Mouse (Mus musculus) lung, embryonic 15.5 days (tissue): ENCODE data around the gene Sik3. TPM values are rescaled to one million over a fixed set of nuclear protein-coding genes. Genes with fewer than 3 reads are reported as not detected.
"Not testable (repeated sequence)": the region's sequence is repeated elsewhere in the genome, so short reads cannot be mapped to it uniquely, and the experiment has no call there.

Experiments used
- ATAC-seq: fragments of 200-750 bp; cut with Nextera tagmentation; 2 replicates; pipeline ENCODE4 v1.8.0; 2017; ENCODE audit warnings: moderate number of reproducible peaks, borderline replicate concordance; ENCODE audit not compliant: low FRiP score, low TSS enrichment; ENCODE audit errors: extremely low read depth
- H3K27ac ChIP-seq: fragments of 300-500 bp; sonication (generic); 2 replicates; pipeline ENCODE4 v1.5.1; 2015; ENCODE audit warnings: moderate library complexity, mild to moderate bottlenecking, inconsistent platforms
- H3K27me3 ChIP-seq: fragments of 300-500 bp; sonication (generic); 2 replicates; pipeline ENCODE4 v1.6.1; 2015; ENCODE audit warnings: inconsistent platforms
- H3K36me3 ChIP-seq: fragments of 300-500 bp; sonication (generic); 2 replicates; pipeline ENCODE4 v1.6.1; 2015; ENCODE audit warnings: inconsistent platforms
- H3K4me1 ChIP-seq: fragments of 300-500 bp; sonication (generic); 2 replicates; pipeline ENCODE4 v1.6.1; 2015; ENCODE audit warnings: inconsistent platforms
- H3K4me2 ChIP-seq: fragments of 300-500 bp; sonication (generic); 2 replicates; pipeline ENCODE4 v1.6.1; 2015; ENCODE audit warnings: inconsistent platforms, mild to moderate bottlenecking, moderate library complexity
- H3K4me3 ChIP-seq: fragments of 300-500 bp; sonication (generic); 2 replicates; pipeline ENCODE4 v1.5.1; 2015; ENCODE audit warnings: mild to moderate bottlenecking, inconsistent platforms
- H3K9ac ChIP-seq: fragments of 300-500 bp; sonication (generic); 2 replicates; pipeline ENCODE4 v1.6.1; 2015; ENCODE audit warnings: inconsistent platforms
- H3K9me3 ChIP-seq: fragments of 300-500 bp; sonication (generic); 2 replicates; pipeline ENCODE4 v1.6.1; 2016; ENCODE audit warnings: inconsistent platforms
- WGBS: fragments of 180-500 bp; shearing (Covaris S2); methylation state at CpG from one replicate; pipeline ENCODE4 v1.1.7; 2015; 5-methylcytosine and 5-hydroxymethylcytosine counted together
- polyA plus RNA-seq: library from polyadenylated mRNA; unstranded; fragments of >200 nt; fragmentation: Nextera tagmentation; extraction: Ambion mirVana; gene quantifications from 2 replicates; pipeline ENCODE4 v1.2.1, GENCODE M21; 2015

Gene Sik3
- polyA plus RNA-seq, 1 experiment from 2014 or later = 12.8 TPM

- Histone ChIP-seq H3K4me1 (peaks cover 10% of the 10 kb centered on the region), H3K27me3 (no peaks in the 10 kb centered on the region), H3K36me3 (no peaks in the 10 kb centered on the region), H3K27ac (no peak overlapping the region), H3K4me3 (no peak overlapping the region), H3K9me3 (no peaks in the 10 kb centered on the region), H3K9ac (no peak overlapping the region), H3K4me2 (no peak overlapping the region)
- 65% methylated on average over 5 of the region's 5 CpGs for WGBS
- ATAC-seq = no peak
Observed at GRCm38 (mm10) chr9:46087461-46087860, 74.8 kb downstream of the Sik3 start.

GRCm38 (mm10) chr9:46088722-46089121 lies 76.1 kb downstream of the Sik3 start:
- Histone ChIP-seq H3K36me3 (no peaks in the 10 kb centered on the region), H3K4me2 (no peak overlapping the region), H3K27me3 (no peaks in the 10 kb centered on the region), H3K4me1 (0 out of 2 replicates have a peak, but pooled peaks cover 6% of the 10 kb centered on the region), H3K9ac (no peak overlapping the region), H3K9me3 (no peaks in the 10 kb centered on the region), H3K27ac (no peak overlapping the region), H3K4me3 (no peak overlapping the region)
- WGBS = 62% methylated on average over 10 of the region's 10 CpGs
- ATAC-seq = no peak

- Histone ChIP-seq H3K9ac (no peak overlapping the region), H3K27me3 (no peaks in the 10 kb centered on the region), H3K36me3 (no peaks in the 10 kb centered on the region), H3K27ac (no peak overlapping the region), H3K4me1 (0 out of 2 replicates have a peak, but pooled peaks cover 6% of the 10 kb centered on the region), H3K4me2 (no peak overlapping the region), H3K9me3 (no peaks in the 10 kb centered on the region), H3K4me3 (no peak overlapping the region)
- WGBS = 51% methylated on average over 4 of the region's 4 CpGs
- ATAC-seq = no peak
Observed at GRCm38 (mm10) chr9:46090066-46090465, 77.4 kb downstream of the Sik3 start.

DNA sequence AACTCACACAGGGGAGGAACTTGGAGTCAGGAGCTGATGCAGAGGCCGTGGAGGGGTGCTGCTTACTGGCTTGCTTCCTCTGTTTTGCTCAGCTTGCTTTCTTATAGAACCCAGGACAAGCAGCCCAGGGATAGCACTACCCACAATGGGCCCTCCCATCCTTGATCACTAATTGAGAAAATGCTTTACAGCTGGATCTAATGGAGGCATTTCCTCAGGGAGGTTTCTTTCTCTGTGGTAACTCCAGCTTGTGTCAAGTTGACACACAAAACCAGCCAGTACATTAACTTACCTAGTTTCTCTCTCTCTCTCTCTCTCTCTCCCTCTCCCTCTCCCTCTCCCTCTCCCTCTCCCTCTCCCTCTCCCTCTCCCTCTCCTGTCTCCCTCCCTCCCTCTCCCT lies 78.5 kb downstream of the Sik3 start:
- not testable (repeated sequence) for H3K9ac ChIP-seq, H3K27me3 ChIP-seq, H3K9me3 ChIP-seq, ATAC-seq, H3K4me1 ChIP-seq, H3K4me2 ChIP-seq, H3K4me3 ChIP-seq, H3K36me3 ChIP-seq, H3K27ac ChIP-seq
- WGBS = 57% methylated on average over 1 of the region's 1 CpGs

DNA sequence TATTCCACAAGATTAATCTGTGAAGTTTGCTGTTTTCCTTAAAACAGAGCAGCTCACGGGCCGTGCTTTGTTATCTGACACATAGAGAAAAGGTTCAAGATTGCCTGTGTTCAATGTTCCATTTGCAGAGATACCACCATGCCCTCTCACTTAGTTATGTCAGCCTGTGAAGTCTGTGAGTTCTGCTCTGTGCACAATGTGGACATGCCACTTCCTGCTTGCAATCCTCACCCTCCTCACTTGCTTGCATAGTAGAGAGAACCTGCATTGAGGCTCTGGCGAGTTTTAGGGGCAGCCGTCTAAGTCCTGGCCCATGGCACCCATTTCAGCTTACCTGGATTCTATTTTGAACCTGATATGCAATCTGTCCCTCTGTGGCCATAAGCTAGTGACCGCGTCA lies 80.0 kb downstream of the Sik3 start:
- no peak overlapping the region for H3K27ac ChIP-seq
- 84% methylated on average over 6 of the region's 6 CpGs for WGBS
- 0 out of 2 replicates have a peak, but pooled peaks cover 6% of the 10 kb centered on the region for H3K4me1 ChIP-seq
- no peak for ATAC-seq
- no peaks in the 10 kb centered on the region for H3K27me3 ChIP-seq
- no peak overlapping the region for H3K9ac ChIP-seq
- H3K36me3 ChIP-seq = no peaks in the 10 kb centered on the region
- no peak overlapping the region for H3K4me3 ChIP-seq
- H3K9me3 ChIP-seq = no peaks in the 10 kb centered on the region
- no peak overlapping the region for H3K4me2 ChIP-seq

- Histone ChIP-seq H3K4me2 (no peak overlapping the region), H3K27me3 (no peaks in the 10 kb centered on the region), H3K9ac (no peak overlapping the region), H3K27ac (no peak overlapping the region), H3K36me3 (no peaks in the 10 kb centered on the region), H3K4me3 (no peak overlapping the region), H3K4me1 (peaks cover 16% of the 10 kb centered on the region), H3K9me3 (no peaks in the 10 kb centered on the region)
- ATAC-seq = no peak
- WGBS = 69% methylated on average over 15 of the region's 15 CpGs
Observed at GRCm38 (mm10) chr9:46098360-46098985, 85.9 kb downstream of the Sik3 start.

DNA sequence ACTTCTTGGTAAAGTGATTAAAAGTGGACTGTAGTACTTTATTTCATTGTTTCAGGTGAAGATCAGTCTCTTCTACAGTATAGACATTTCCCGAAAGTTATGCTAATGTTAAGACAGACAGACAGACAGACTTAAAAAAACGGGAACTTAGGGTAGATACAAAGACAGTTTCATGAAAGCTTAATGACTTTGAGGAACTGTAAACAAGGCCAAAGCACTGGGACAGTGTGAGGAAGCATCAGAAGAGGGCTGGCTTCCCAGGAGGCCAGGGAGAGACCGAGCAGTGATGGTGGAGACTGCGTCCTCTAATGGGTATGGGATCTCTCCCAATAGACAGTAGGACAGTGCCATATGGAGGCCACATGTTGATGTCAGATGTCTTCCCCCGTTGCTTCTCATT lies 86.5 kb downstream of the Sik3 start:
- no peaks in the 10 kb centered on the region for H3K36me3 ChIP-seq
- ATAC-seq = no peak
- no peak overlapping the region for H3K27ac ChIP-seq
- 74% methylated on average over 5 of the region's 5 CpGs for WGBS
- no peak overlapping the region for H3K4me2 ChIP-seq
- H3K4me3 ChIP-seq = no peak overlapping the region
- H3K9ac ChIP-seq = no peak overlapping the region
- peaks cover 16% of the 10 kb centered on the region for H3K4me1 ChIP-seq
- H3K27me3 ChIP-seq = no peaks in the 10 kb centered on the region
- no peaks in the 10 kb centered on the region for H3K9me3 ChIP-seq

GRCm38 (mm10) chr9:46103154-46103553 lies 90.5 kb downstream of the Sik3 start:
- no peaks in the 10 kb centered on the region for H3K9me3 ChIP-seq
- WGBS = 63% methylated on average over 7 of the region's 7 CpGs
- H3K27ac ChIP-seq = no peak overlapping the region
- no peaks in the 10 kb centered on the region for H3K36me3 ChIP-seq
- H3K4me3 ChIP-seq = no peak overlapping the region
- H3K4me1 ChIP-seq = peaks cover 16% of the 10 kb centered on the region
- no peak for ATAC-seq
- no peaks in the 10 kb centered on the region for H3K27me3 ChIP-seq
- H3K4me2 ChIP-seq = no peak overlapping the region
- H3K9ac ChIP-seq = no peak overlapping the region

- WGBS = 77% methylated on average over 9 of the region's 9 CpGs
- Histone ChIP-seq H3K4me3 (no peak overlapping the region), H3K4me1 (peaks cover 26% of the 10 kb centered on the region), H3K27me3 (no peaks in the 10 kb centered on the region), H3K9ac (no peak overlapping the region), H3K4me2 (no peak overlapping the region), H3K27ac (no peak overlapping the region), H3K9me3 (no peaks in the 10 kb centered on the region), H3K36me3 (no peaks in the 10 kb centered on the region)
- ATAC-seq = no peak
Observed at GRCm38 (mm10) chr9:46106105-46106504, 93.5 kb downstream of the Sik3 start.

GRCm38 (mm10) chr9:46110648-46111047 lies 98.0 kb downstream of the Sik3 start:
- peak; percentile 71; the same call in 1 of the 2 replicates for ATAC-seq
- H3K4me1 ChIP-seq = peaks cover 39% of the 10 kb centered on the region
- H3K27ac ChIP-seq = peak overlapping the region; percentile 21; the same call in 1 of the 2 replicates
- no peak overlapping the region for H3K4me2 ChIP-seq
- H3K9ac ChIP-seq = no peak overlapping the region
- no peak overlapping the region for H3K4me3 ChIP-seq
- no peaks in the 10 kb centered on the region for H3K9me3 ChIP-seq
- no peaks in the 10 kb centered on the region for H3K27me3 ChIP-seq
- 17% methylated on average over 7 of the region's 7 CpGs for WGBS
- no peaks in the 10 kb centered on the region for H3K36me3 ChIP-seq

DNA sequence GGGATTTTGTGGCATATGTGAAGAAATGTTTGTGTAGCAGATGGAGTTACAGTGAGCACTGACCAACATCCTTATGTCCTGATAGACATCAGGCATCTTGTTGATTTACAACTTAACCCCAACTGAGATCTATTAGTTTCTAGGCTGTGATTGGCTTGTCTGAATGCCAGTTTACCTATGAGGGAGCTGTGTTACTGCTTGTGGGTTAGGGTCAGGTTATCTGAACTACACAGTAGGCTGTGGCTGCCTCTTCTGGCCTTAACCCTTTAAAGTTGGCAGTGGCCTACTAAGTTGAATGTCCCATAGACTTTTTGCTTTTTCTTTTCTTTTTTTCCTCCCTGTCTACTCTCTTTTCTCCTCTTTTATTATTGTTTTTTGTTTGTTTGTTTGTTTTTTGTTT lies 98.7 kb downstream of the Sik3 start:
- Histone ChIP-seq H3K27ac (0 out of 2 replicates have a peak overlapping the region, but pooled peaks have one; percentile 3), H3K36me3 (no peaks in the 10 kb centered on the region), H3K4me2 (no peak overlapping the region), H3K9me3 (no peaks in the 10 kb centered on the region), H3K9ac (no peak overlapping the region), H3K4me3 (no peak overlapping the region), H3K27me3 (no peaks in the 10 kb centered on the region), H3K4me1 (peaks cover 46% of the 10 kb centered on the region)
- ATAC-seq = no peak

DNA sequence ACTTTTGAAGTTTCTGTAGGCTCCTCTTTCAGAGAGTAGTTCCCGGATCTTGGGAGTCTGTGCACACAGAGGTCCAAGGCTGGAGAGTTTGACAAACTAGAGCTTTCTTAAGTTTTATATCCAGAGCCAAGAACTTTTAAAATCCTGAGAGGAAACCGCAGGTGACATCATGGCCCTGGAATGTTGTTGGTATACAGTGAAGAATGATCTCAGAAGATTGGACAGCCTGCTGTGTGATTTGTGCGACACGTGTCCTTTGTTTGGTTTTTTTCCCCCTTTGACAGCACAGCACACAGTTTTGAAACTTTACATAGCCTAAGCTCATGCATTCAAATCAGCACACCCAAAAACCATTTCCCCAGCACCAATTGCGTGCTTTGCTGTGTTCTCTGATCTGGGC lies 99.6 kb downstream of the Sik3 start:
- Histone ChIP-seq H3K9me3 (no peaks in the 10 kb centered on the region), H3K4me2 (no peak overlapping the region), H3K36me3 (no peaks in the 10 kb centered on the region), H3K4me1 (peaks cover 46% of the 10 kb centered on the region), H3K27me3 (no peaks in the 10 kb centered on the region), H3K27ac (peak overlapping the region; percentile 62), H3K9ac (no peak overlapping the region), H3K4me3 (no peak overlapping the region)
- 12% methylated on average over 5 of the region's 5 CpGs for WGBS
- peak; percentile 74 for ATAC-seq
